Mouse (Mus musculus) liver, adult 10 weeks (tissue): Measurements from ENCODE around the gene H2-Eb1. TPM values are rescaled to one million over a fixed set of nuclear protein-coding genes. Genes with fewer than 3 reads are reported as not detected.

ENCODE experiments used
- polyA plus RNA-seq: library from polyadenylated mRNA; stranded (reverse); fragments of 350-450 nt; fragmentation: Illumina TruSeq; extraction: RNeasy Lipid Tissue Mini Kit (QIAGEN cat#74804); gene quantifications from one replicate; pipeline ENCODE4 v1.2.3, GENCODE M21; 2014; ENCODE audit warnings: low read depth, low replicate concordance

Gene H2-Eb1
- 3.5 TPM for polyA plus RNA-seq

DNA sequence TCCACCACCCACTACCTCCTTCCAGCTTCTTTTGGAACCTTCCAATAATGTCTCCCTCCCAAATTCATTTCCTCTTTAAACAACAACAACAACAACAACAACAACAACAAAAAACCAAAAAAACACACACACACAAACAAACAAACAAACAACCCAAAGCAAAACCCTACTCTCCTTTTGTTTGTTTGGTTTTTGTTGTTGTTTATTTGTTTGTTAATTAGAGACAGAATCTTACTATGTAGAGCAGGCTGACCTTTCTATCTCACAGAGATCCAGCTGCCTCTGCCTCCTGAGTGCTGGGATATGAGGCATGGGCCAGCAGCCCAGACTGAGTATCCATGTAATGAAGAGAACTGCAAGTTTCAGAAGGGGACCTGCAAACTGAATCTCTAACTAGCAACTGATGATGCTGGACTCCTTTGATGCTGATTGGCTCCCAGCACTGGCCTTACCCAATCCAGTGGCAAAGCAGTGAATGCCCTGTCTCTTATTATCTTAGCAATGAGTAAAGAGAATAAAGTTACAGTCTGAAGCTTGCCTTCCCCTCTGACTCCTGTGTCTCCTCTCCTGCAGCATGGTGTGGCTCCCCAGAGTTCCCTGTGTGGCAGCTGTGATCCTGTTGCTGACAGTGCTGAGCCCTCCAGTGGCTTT lies at the start of gene H2-Eb1:
Gene H2-Eb1 (plus strand): TSS at position 488 of the 651 bp plus-strand sequence.

DNA sequence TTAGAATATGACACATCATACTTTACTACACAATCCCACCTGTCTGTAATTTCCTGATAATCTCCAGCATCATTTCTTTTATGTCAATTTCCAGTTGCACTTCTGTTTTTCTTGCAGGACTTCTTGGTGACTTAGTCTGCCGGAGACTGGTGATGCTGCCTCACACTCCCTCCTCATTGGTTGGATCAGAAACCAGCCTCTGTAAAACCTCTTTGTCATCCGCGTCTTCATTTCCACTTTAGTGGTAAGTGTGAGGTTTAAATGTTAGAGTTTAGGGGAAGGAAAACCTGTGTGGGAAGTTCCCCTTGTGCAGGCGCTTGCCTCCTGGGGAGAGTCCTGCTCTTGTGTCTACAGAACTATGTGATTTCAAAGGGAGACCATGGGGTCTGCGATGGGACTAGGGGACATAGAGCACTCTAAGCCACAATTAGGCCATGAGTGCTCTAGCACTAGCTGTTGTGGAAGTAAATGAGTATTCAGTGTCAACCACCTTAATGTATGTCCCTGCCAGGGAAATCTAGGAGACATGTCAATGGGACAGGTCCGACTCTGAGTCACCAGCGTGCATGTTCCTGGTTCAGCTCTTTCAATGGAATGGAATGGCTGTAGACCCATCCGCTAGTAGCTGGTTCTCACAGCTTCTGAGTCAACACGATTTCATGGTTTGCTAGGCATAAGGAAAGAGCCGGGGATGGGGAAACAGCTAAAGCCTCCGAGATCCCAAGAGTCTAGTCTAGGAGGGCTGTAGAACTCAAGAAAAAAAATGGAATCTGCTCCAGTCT lies 47.9 kb upstream of the H2-Eb1 start, which contains the start of gene H2-Ab1:
Gene H2-Ab1 (plus strand): TSS at position 96 of the 782 bp plus-strand sequence.

DNA sequence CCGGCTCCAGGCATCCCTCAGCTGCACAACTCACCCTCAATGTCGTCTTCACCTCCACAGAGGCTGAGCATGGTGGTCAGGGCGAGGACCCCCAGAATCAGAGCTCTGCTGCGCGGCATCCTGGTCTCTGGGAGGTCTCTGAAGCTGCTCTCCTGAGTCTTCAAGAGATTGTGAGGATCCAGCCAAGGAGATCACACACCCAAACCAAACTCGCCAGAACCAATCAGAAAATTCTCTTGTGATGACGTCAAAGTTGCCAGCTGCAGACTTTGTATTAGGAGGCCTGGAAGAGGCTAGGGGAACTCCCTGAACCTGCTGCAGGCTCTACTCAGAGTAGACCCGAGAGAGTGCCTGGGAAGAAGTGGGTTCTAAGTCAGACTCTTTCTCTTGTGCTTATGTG lies 18.0 kb upstream of the H2-Eb1 start, which contains the start of gene H2-Aa:
Gene H2-Aa (minus strand): TSS at position 176 of the 400 bp plus-strand sequence.

DNA sequence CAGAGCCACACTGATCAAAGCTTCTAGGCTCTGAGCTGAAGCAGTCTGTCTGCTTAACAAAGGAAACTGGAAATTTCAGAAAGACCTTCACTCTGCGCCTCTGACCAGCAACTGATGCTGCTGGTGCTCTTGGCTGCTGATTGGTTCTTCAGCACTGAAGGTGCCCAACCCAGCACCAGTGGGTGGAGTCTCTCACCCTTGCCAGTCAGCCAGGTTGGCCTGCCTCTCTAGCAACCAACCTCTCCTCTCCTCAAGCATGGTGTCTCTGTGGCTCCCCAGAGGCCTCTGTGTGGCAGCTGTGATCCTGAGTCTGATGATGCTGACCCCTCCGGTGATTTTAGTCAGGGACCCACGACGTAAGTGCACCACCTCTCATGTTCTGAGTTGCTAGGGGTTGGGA lies 19.8 kb downstream of the H2-Eb1 start, which contains the start of gene H2-Eb2:
Gene H2-Eb2 (plus strand): TSS at position 230 of the 400 bp plus-strand sequence.

DNA sequence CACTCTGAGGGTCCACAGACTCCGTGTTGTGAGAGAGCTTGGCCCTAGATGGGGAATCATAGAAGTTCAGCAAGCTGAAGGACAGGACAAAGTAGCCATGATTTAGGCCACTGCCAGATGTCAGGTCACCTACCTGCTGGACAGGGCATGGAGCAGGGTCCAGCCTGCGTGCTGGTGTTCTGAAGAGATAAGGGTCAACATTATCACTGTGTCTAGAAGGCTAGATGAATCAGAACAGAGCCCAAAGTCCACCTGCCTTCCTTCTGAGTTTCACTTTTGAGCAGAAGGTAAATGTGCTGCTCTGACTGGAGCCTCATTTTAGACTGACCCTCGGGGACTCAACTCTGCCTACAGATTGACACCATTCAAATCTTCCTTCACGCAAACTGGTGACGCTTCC lies 48.9 kb downstream of the H2-Eb1 start, which contains the start of gene Btnl2:
Gene Btnl2 (plus strand): TSS at position 284 of the 400 bp plus-strand sequence.

Other genes starting within 250 kb of the H2-Eb1 start
- not detected for gene H2-Oa, start 213.5 kb upstream of the H2-Eb1 start, polyA plus RNA-seq
- 1.2 TPM for gene H2-DMa, start 186.3 kb upstream of the H2-Eb1 start, polyA plus RNA-seq
- gene Brd2, start 183.2 kb upstream of the H2-Eb1 start, polyA plus RNA-seq, result 94.0 TPM
- gene H2-DMb2, start 162.6 kb upstream of the H2-Eb1 start, polyA plus RNA-seq, result 0.64 TPM
- 2.6 TPM for gene H2-DMb1, start 152.8 kb upstream of the H2-Eb1 start, polyA plus RNA-seq
- gene Tap1, start 118.3 kb upstream of the H2-Eb1 start, polyA plus RNA-seq, result 2.8 TPM
- 6.2 TPM for gene Psmb9, start 118.1 kb upstream of the H2-Eb1 start, polyA plus RNA-seq
- gene Psmb8, start 108.1 kb upstream of the H2-Eb1 start, polyA plus RNA-seq, result 3.0 TPM
- gene Tap2, start 102.3 kb upstream of the H2-Eb1 start, polyA plus RNA-seq, result 1.1 TPM
- 1.2 TPM for gene H2-Ob, start 67.0 kb upstream of the H2-Eb1 start, polyA plus RNA-seq
- gene H2-Ab1, start 48.2 kb upstream of the H2-Eb1 start, polyA plus RNA-seq, result 18.9 TPM
- gene H2-Aa, start 18.0 kb upstream of the H2-Eb1 start, polyA plus RNA-seq, result 22.0 TPM
- gene H2-Eb2, start 19.8 kb downstream of the H2-Eb1 start, polyA plus RNA-seq, result 0.11 TPM
- gene Btnl2, start 49.0 kb downstream of the H2-Eb1 start, polyA plus RNA-seq, result not detected
- not detected for gene Btnl1, start 71.3 kb downstream of the H2-Eb1 start, polyA plus RNA-seq
- gene BC051142, start 93.0 kb downstream of the H2-Eb1 start, polyA plus RNA-seq, result not detected
- not detected for gene Btnl4, start 171.5 kb downstream of the H2-Eb1 start, polyA plus RNA-seq
- not detected for gene Btnl6, start 211.5 kb downstream of the H2-Eb1 start, polyA plus RNA-seq